Mouse (Mus musculus) heart, embryonic 13.5 days (tissue): ENCODE measurements at regions not wholly inside any gene's neighbourhood (a gene's known extent, or its start where the extent isn't known, plus 50 kb on each side); places are given as distances from the start of the nearest gene placed in this dataset.
A peak's percentile ranks its signal among the peaks of the same experiment; 100 is the strongest.

ENCODE experiments used
- ATAC-seq: fragments of 200-750 bp; cut with Nextera tagmentation; 2 replicates; pipeline ENCODE4 v1.8.0; 2017; ENCODE audit warnings: moderate TSS enrichment; ENCODE audit not compliant: insufficient number of reproducible peaks, low FRiP score, low TSS enrichment; ENCODE audit errors: extremely low read depth
- H3K27ac ChIP-seq: fragments of 300-500 bp; sonication (generic); replicated peaks from 2 replicates; pipeline ENCODE4 v1.5.1; 2015; ENCODE audit warnings: moderate library complexity, mild to moderate bottlenecking, inconsistent platforms
- H3K27me3 ChIP-seq: fragments of 300-500 bp; sonication (generic); replicated peaks from 2 replicates; pipeline ENCODE4 v1.6.1; 2015; ENCODE audit warnings: mild to moderate bottlenecking, inconsistent platforms
- H3K36me3 ChIP-seq: fragments of 300-500 bp; sonication (generic); 2 replicates; pipeline ENCODE4 v1.6.1; 2015; ENCODE audit warnings: mild to moderate bottlenecking, inconsistent platforms
- H3K4me1 ChIP-seq: fragments of 300-500 bp; sonication (generic); 2 replicates; pipeline ENCODE4 v1.6.1; 2015; ENCODE audit warnings: inconsistent platforms
- H3K4me2 ChIP-seq: fragments of 300-500 bp; sonication (generic); 2 replicates; pipeline ENCODE4 v1.6.1; 2015; ENCODE audit warnings: inconsistent platforms, mild to moderate bottlenecking, moderate library complexity
- H3K4me3 ChIP-seq: fragments of 300-500 bp; sonication (generic); 2 replicates; pipeline ENCODE4 v1.5.1; 2015; ENCODE audit warnings: moderate library complexity, mild to moderate bottlenecking, inconsistent platforms
- H3K9ac ChIP-seq: fragments of 300-500 bp; sonication (generic); 2 replicates; pipeline ENCODE4 v1.6.1; 2015; ENCODE audit warnings: inconsistent platforms, mild to moderate bottlenecking, moderate library complexity
- H3K9me3 ChIP-seq: fragments of 300-500 bp; sonication (generic); 2 replicates; pipeline ENCODE4 v1.6.1; 2016; ENCODE audit warnings: inconsistent platforms
- WGBS: fragments of 180-500 bp; shearing (Covaris S2); methylation state at CpG from one replicate; pipeline ENCODE4 v1.1.7; 2015; ENCODE audit warnings: mixed read lengths; 5-methylcytosine and 5-hydroxymethylcytosine counted together

DNA sequence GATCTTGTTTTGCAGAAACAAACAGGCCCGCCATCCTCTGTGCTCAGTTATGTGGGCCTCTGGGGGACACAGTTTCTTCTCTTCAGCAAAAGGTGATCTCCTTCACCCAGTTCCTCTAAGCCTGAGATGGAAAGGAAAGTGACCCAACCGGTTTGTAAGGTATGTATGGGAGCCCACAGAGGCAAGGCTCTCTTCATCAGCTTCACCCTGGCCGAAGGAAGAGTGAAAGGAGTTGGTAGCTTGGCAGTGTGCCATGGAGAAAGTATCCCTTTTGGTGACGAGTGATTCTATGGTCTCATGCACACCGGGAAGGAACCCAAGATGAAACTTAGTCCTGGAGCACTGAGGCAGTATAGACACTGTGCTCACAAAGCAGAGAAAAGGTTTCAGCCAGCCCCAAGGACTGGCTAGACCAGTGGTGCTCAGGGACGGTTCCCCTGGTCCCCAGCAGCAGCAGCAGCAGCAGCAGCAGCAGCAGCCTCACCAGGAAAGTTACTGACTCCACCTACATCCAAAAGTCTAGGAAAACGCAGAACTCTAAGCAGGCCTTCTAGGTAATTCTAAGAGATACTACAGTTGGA, 256.1 kb downstream of the Epha4 start:
- H3K4me1 ChIP-seq: peaks cover 11% of the 10 kb centered on the region; the same call in 1 of the 2 replicates
- H3K36me3 ChIP-seq: no peaks in the 10 kb centered on the region
- H3K9me3 ChIP-seq: no peaks in the 10 kb centered on the region
- no peaks in the 10 kb centered on the region for H3K27me3 ChIP-seq
- no peak overlapping the region for H3K4me2 ChIP-seq
- no peak overlapping the region for H3K4me3 ChIP-seq
- no peak overlapping the region for H3K27ac ChIP-seq
- no peak for ATAC-seq
- 49% methylated on average over 7 of the region's 7 CpGs for WGBS
- no peak overlapping the region for H3K9ac ChIP-seq

DNA sequence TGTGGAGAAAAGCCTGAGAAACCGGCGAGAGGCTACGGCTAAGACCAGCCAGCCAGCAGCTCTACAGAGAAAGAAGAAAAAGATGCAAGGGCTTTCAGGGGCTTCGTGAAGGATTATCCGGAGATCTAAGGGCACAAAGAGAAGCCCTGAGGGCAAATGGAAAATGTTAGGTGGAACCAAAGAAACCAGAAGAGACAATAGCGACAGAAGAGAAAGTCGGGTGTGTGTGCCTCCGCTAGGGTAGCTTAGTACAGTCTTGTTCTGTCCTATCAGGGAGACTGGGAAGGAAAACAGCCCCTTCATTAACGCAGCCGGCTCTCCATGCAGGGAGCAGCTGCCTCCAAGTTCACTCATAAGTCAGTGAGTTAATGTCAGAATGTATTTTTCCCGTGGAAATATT, 255.1 kb downstream of the Epha4 start:
- no peak overlapping the region for H3K4me3 ChIP-seq
- no peak overlapping the region for H3K9ac ChIP-seq
- H3K9me3 ChIP-seq: no peaks in the 10 kb centered on the region
- no peak overlapping the region for H3K27ac ChIP-seq
- no peak for ATAC-seq
- H3K36me3 ChIP-seq: no peaks in the 10 kb centered on the region
- no peaks in the 10 kb centered on the region for H3K27me3 ChIP-seq
- H3K4me1 ChIP-seq: peaks cover 11% of the 10 kb centered on the region; the same call in 1 of the 2 replicates
- WGBS: 69% methylated on average over 11 of the region's 11 CpGs
- H3K4me2 ChIP-seq: no peak overlapping the region

DNA sequence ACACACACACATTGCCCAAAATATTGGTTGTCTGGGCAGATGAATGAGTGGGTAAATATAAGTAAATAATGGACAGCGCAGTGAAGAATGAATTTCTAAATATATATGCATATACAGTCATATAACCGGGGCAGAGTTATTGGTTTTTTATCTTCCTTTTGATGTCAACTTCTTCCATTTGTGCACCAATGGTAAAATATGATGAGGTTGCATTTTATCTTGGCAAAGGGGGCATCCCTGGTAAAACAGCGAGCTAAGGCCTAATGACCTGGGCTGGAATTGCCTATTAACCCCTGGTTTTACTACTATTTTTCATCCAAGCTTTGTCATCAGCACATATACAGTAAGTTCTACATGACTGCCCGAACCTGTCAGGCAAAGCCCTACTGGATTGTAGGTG, 253.2 kb downstream of the Epha4 start:
- H3K9ac ChIP-seq: no peak overlapping the region
- WGBS: 85% methylated on average over 4 of the region's 4 CpGs
- no peaks in the 10 kb centered on the region for H3K9me3 ChIP-seq
- no peak for ATAC-seq
- no peak overlapping the region for H3K4me3 ChIP-seq
- no peak overlapping the region for H3K27ac ChIP-seq
- no peaks in the 10 kb centered on the region for H3K36me3 ChIP-seq
- H3K27me3 ChIP-seq: no peaks in the 10 kb centered on the region
- H3K4me2 ChIP-seq: no peak overlapping the region
- H3K4me1 ChIP-seq: peaks cover 11% of the 10 kb centered on the region; the same call in 1 of the 2 replicates

DNA sequence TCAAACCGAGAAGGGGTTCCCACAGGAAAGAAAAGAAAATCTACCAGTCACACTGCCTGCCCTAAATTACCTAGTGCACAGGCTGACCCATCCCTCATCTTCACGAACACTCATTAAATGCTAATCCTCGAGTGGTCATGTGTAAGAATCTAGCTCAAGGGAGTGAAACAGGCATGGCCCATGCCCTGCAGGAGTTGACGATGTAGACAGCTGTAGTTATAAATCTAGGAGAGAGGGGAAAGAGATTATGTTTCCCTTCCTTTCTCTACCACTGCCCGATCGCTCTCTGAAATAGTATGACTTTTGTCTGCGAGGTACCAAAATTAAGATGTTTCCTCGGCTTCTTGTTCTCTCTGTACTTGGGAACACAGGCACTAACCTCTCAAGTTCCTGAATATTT, 249.2 kb downstream of the Epha4 start:
- Histone ChIP-seq H3K4me3 (no peak overlapping the region), H3K4me1 (no peaks in the 10 kb centered on the region), H3K36me3 (no peaks in the 10 kb centered on the region), H3K9me3 (no peaks in the 10 kb centered on the region), H3K9ac (no peak overlapping the region), H3K27ac (no peak overlapping the region), H3K4me2 (no peak overlapping the region), H3K27me3 (no peaks in the 10 kb centered on the region)
- WGBS: 75% methylated on average over 8 of the region's 8 CpGs
- no peak for ATAC-seq

DNA sequence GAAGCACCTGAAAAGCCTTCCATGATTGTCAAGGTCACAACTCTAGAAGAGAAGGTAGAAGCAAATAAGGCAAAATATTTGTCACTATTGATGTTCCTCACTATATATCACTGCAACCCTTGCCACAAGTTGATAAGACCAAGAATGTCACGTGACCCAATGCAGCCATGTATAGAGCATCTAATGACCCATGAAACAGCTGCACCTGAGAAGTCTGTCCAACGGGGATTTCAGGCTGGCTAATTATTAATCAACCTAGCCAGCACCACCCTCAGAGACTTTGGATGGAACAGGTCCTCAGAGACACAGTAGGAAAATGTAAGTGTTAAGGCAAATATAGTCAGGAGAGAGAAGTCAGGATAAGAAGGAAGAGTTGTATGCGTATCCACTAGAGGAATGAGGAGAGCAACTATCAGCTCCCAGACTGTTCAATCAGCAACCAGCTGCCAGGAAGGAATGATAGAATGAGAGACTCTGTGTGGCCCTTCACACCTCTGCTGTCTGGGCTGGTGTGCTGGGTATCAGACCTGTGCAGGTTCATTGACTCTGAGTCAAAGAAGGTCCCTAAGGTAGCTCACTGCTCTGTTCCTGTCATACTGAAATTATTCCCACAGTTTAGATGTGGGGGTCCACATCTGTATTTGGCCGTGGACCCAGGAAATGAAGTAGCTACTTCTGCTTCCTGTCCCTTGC, 247.4 kb downstream of the Epha4 start:
- Histone ChIP-seq H3K4me2 (no peak overlapping the region), H3K27ac (no peak overlapping the region), H3K9ac (no peak overlapping the region), H3K27me3 (no peaks in the 10 kb centered on the region), H3K9me3 (no peaks in the 10 kb centered on the region), H3K4me3 (no peak overlapping the region), H3K4me1 (no peaks in the 10 kb centered on the region), H3K36me3 (no peaks in the 10 kb centered on the region)
- no peak for ATAC-seq
- 79% methylated on average over 4 of the region's 4 CpGs for WGBS

DNA sequence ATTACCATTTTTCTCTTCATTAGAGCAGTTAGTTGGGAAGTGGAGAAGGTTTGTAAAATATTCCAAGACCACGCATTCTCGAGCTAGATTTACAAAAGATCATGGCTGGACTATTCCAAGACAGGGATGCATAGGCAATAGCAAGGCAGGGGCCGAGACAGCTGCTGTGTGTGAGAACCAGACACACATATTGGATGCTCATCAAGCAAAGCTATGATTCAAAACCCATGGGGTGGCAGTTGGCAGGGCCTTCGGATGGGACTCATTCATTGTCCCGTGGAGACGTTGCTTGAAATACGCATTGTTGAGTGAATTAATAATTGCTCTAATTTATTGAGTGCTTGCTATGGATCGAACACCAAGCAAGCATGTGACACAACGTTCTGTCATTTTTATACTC, 239.6 kb downstream of the Epha4 start:
- WGBS: 87% methylated on average over 9 of the region's 9 CpGs

DNA sequence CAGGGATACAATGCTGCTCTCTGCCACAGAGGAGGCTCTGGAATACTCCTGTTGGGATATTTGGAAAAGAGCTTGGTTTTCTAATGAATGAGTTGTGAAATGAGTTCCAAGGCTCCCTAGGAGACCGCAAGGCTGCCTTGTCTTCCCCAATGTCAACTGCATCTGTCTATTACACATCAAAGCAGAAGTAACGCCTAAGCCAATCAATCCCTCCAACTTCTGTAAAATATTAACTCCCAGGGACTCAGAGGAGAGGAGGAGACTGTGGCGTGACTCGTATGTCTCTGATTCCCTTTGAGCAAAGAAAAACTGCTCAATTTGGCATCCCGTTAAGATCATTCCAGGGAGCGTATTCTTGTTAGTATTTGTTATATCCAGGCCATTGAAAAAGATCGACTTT, 235.3 kb downstream of the Epha4 start:
- Histone ChIP-seq H3K4me1 (peaks cover 6% of the 10 kb centered on the region; the same call in 1 of the 2 replicates), H3K27me3 (no peaks in the 10 kb centered on the region), H3K4me2 (no peak overlapping the region), H3K36me3 (no peaks in the 10 kb centered on the region), H3K4me3 (no peak overlapping the region), H3K9ac (no peak overlapping the region), H3K9me3 (no peaks in the 10 kb centered on the region), H3K27ac (no peak overlapping the region)
- 76% methylated on average over 7 of the region's 7 CpGs for WGBS
- ATAC-seq: no peak

More for the DNA sequence above, 239.6 kb downstream of the Epha4 start:
- Histone ChIP-seq H3K27me3 (no peaks in the 10 kb centered on the region), H3K36me3 (no peaks in the 10 kb centered on the region), H3K9me3 (no peaks in the 10 kb centered on the region), H3K4me3 (no peak overlapping the region), H3K9ac (no peak overlapping the region), H3K4me1 (no peaks in the 10 kb centered on the region), H3K4me2 (no peak overlapping the region), H3K27ac (no peak overlapping the region)
- ATAC-seq: no peak

DNA sequence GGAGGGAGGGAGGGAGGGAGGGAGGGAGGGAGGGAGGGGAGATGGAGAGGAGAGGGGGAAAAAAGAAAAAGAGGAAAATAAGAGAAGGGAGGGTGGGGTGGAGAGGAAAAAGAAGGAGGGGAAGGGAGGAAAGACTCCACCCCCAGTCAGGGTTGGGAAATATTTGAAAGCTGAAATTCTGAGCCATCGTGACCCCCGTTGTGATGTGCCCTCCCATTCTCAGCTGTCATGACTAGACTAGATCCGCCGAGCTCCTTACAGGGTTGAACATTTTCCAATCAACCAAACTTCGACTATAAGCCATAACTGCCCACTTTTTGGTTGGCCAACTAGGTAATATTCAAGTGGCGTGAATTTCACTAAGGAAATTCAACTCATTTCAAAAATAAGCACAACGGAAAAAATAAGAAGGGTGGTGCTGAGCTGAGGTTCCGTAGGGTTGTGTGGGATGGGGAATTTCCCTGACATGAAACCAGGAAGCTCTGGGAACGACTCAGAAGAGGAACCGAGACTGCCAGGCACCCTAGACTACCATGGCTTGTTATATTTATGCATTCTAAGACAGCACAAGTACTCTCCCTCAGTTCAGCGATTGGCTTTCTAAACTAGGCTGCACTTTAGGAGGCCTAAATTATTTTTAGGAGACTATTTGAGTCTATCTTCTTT, 234.4 kb downstream of the Epha4 start:
- WGBS: 79% methylated on average over 11 of the region's 11 CpGs
- no peak for ATAC-seq

DNA sequence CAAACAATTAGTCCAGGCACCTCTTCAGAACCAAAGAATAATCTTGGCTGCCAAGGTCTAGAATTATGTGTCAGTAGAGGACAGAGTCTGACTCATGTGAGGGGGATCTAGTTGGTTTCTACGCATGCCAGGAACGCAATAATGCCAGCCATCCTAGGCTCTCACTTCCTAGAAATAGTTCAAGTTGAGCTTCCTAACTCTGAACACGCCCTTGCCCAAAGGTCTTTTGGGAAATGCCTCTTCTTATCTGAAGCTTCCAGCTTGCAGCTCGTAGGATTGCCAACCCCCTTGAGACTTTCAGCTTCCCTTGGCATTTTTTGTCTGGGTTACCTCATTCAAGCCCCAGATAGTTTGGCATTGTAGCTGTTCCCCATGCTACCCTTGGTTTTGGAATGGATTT, 233.1 kb downstream of the Epha4 start:
- peaks cover 6% of the 10 kb centered on the region; the same call in 1 of the 2 replicates for H3K4me1 ChIP-seq
- H3K27me3 ChIP-seq: no peaks in the 10 kb centered on the region
- no peak for ATAC-seq
- no peak overlapping the region for H3K4me2 ChIP-seq
- no peak overlapping the region for H3K27ac ChIP-seq
- no peaks in the 10 kb centered on the region for H3K9me3 ChIP-seq
- H3K4me3 ChIP-seq: no peak overlapping the region
- WGBS: 65% methylated on average over 4 of the region's 4 CpGs
- H3K9ac ChIP-seq: no peak overlapping the region
- H3K36me3 ChIP-seq: no peaks in the 10 kb centered on the region

More for the DNA sequence above, 234.4 kb downstream of the Epha4 start:
- Histone ChIP-seq H3K27ac (no peak overlapping the region), H3K36me3 (no peaks in the 10 kb centered on the region), H3K4me3 (no peak overlapping the region), H3K9ac (no peak overlapping the region), H3K4me2 (no peak overlapping the region), H3K27me3 (no peaks in the 10 kb centered on the region), H3K4me1 (peaks cover 6% of the 10 kb centered on the region; the same call in 1 of the 2 replicates), H3K9me3 (no peaks in the 10 kb centered on the region)

DNA sequence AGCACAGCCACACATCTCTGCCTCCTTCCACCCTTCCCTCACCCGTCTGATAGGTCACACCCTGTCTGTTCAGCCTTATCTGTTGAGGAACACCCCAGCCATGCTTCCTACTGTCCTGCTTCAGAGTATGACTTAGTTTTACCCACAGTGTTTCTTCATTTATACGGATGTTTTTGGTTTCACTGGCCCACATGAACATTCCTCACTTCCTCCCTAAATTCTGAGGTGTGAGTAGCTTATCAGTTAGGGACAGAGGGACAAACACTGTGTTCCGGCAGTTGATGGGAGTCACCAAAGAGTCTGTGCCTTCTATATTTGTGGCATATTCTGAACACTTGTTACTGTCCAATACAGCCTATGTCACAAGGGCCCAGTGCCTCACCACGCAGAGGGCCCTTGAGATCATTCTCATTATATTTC, 216.2 kb downstream of the Epha4 start:
- 45% methylated on average over 4 of the region's 4 CpGs for WGBS
- Histone ChIP-seq H3K9me3 (no peaks in the 10 kb centered on the region), H3K36me3 (no peaks in the 10 kb centered on the region), H3K27me3 (no peaks in the 10 kb centered on the region), H3K27ac (no peak overlapping the region), H3K4me3 (no peak overlapping the region), H3K4me2 (no peak overlapping the region), H3K9ac (no peak overlapping the region), H3K4me1 (peaks cover 1% of the 10 kb centered on the region; the same call in 1 of the 2 replicates)
- peak; percentile 70; the same call in 1 of the 2 replicates for ATAC-seq

DNA sequence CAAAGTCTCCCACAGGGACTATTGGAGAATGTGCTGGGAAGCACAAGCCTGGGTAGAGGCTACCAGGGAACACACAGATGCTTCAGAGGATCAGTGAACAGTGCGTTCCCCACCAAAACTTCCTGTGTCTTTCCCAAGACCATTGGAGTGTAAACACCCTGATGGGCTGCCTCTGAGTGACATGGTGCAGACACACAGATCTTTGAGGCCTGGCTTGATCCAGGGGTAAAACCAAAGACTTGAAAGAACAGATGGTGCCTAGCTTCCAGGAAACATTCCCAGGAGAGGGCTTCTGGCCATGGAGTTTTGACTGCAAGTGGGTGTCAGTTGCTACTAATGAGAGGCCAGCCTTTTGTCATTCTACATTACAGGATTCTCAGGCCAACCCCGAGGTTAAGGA, 214.1 kb downstream of the Epha4 start:
- Histone ChIP-seq H3K27me3 (no peaks in the 10 kb centered on the region), H3K4me3 (no peak overlapping the region), H3K4me1 (no peaks in the 10 kb centered on the region), H3K9ac (no peak overlapping the region), H3K36me3 (no peaks in the 10 kb centered on the region), H3K4me2 (no peak overlapping the region), H3K9me3 (no peaks in the 10 kb centered on the region), H3K27ac (no peak overlapping the region)
- ATAC-seq: no peak
- WGBS: 47% methylated on average over 2 of the region's 2 CpGs
